Mouse (Mus musculus) cerebellum, adult 11-12 months (tissue): Measurements from ENCODE around the gene Ppfibp1.

Experiments used
- DNase-seq: peaks from one replicate; pipeline ENCODE4 v3.0.0; 2022

The Ppfibp1 gene

GRCm38 (mm10) chr6:147053785-147054646, 165.7 kb downstream of the Ppfibp1 start:
- no peak for DNase-seq

- DNase-seq = no peak
These were observed 167.2 kb downstream of the Ppfibp1 start for GRCm38 (mm10) chr6:147055374-147055977.

DNA sequence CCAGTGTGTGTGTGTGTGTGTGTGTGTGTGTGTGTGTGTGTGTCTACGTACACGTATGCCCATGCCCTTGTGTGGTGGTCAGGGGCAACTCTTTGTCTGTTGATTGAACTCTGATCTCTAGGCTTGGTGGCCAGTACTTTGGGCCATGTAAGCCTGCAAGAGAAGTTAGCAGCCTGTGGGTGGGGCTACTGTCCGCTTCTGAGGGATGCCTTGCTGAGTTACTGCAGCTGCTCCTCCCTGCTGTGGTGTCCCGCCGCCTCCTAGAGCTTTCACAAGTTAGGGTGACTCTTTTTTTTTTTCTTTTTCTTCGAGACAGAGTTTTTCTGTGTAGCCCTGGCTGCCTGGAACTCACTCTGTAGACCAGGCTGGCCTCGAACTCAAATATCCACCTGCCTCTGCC, 171.0 kb downstream of the Ppfibp1 start:
- no peak for DNase-seq

DNA sequence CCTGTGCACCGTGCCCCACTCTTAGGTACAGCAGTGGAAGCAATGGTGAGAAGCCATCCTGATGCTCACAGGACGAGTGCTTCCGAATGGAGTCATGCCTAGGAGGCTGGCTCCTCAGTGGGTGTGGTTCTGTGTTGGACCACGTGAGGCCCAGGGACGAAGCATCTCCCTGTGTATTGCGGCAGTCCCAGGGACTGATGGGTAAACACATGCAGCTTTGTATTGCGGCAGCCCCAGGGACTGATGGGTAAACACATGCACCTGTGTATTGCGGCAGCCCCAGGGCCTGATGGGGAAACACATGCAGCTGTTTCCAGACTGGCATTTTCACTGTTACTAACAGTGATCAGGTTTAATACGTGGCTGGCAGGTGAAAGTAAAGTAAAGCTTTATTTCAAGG, 173.3 kb downstream of the Ppfibp1 start:
- DNase-seq = no peak

GRCm38 (mm10) chr6:147062034-147062433, 173.7 kb downstream of the Ppfibp1 start:
- DNase-seq = no peak

DNA sequence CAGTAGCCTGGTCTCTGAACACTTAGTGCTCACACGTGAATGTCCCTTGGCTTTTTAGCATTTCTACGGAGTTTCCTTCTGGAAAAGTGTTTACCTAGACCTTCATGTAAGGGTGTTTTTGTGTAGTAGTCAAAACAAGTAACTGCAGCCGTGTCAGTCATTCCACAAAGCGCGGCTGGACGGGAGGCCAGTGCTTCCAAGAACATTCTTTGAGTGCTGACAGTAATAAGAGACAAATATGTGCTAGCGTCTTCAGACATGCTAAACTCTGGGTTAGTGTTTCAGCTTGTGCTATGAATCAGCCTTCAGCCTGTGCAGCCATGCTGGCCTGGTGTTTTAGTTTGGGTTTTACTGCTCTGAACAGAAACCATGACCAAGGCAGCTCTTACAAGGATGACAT, 174.4 kb downstream of the Ppfibp1 start:
- no peak for DNase-seq

GRCm38 (mm10) chr6:147064226-147064943, 176.1 kb downstream of the Ppfibp1 start:
- no peak for DNase-seq

DNA sequence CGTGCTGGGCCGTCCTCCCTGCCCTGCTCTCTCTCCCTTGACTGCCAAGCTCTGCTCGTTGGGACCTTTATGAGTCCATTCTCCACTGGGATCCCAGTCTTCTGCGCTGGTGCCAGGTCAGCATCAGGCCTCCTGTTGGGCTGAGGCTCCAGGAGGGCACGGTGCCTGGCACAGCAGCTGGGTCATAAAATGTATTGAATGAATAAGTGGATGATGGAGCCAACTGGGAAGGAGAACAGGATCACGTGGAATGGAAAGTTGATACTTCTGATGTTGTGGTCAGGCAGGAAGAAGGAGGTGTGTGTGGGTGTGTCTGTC, 176.6 kb downstream of the Ppfibp1 start:
- DNase-seq = no peak

DNA sequence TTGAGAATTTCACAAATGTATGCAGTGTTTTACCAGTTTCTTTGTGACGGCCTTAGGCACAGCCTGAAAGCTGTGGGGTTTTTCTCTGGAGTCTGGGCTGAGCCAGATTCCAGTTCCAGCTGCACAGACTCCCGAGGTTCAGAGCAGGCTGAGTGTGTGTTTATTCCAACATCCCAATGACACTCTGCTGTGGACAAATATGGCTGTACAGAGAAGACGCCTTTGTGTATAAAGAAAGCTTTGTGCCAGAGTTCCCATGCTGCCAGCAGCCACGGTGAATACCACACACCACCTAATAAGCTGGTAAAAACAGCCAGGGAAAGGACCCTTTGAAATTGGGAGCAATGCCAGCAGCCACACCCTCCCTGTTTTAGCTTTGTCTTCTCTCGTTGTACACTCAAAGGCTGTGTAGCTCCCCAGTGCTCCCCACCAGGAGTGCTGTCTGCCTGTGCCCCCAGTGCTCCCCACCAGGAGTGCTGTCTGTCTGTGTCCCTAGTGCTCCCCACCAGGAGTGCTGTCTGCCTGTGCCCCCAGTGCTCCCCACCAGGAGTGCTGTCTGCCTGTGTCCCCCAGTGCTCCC, 187.6 kb downstream of the Ppfibp1 start:
- no peak for DNase-seq

DNA sequence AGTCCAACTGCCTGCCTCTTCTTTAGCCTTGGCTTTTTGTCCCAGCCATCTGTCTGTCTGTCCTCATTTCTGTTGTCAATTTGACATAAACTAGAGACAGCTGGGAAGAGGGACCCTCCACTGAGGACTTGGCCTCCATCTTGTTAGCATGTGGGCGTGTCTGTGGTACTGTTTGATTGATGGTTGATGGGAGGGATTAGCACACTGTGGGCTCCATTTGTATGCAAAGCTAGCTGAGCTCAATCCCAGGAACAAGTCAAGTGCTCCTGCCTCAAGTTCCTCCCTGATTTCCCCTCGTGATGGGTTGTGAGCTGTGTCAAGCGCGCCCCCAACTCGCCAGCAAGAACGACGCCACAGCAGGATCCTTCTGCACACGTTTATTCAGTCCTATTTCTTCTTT, 188.6 kb downstream of the Ppfibp1 start:
- DNase-seq = no peak

DNA sequence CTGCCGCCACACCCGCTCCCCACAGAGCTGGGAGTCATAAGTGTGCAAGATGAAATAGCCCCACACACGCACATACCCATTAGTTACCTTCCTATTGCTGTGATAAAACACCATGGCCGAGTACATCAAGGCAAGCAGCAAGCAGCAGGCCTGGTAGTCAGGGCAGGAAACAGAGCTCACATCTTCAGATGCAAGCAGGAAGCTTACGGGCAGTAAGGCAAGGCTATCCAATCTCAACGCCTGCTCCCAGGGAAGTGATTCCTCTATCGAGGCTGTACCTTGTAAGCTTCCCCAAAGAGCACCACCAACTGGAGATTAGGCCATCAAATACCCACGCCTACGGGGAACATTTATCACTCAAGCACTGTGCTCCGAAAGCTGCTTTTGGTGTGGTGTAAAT, 191.6 kb downstream of the Ppfibp1 start:
- no peak for DNase-seq
